Mouse (Mus musculus) gonadal fat pad, adult 2 months (tissue): ENCODE data around the gene Ldhc. TPM values are rescaled to one million over a fixed set of nuclear protein-coding genes. Genes with fewer than 3 reads are reported as not detected.
"Not testable (repeated sequence)": the region's sequence is repeated elsewhere in the genome, so short reads cannot be mapped to it uniquely, and the experiment has no call there.

Experiments
- DNase-seq: peaks from one replicate; pipeline ENCODE4 v3.0.0-alpha.2; 2012; ENCODE audit warnings: low read depth
- polyA plus RNA-seq: library from polyadenylated mRNA; depleted of rRNA; stranded (reverse); fragments of >200 nt; gene quantifications from 2 replicates; pipeline ENCODE4 v1.2.3, GENCODE M21; 2012; rRNA removed

The Ldhc gene
- 3.6 and 10.2 TPM in 2 replicates for polyA plus RNA-seq

DNA sequence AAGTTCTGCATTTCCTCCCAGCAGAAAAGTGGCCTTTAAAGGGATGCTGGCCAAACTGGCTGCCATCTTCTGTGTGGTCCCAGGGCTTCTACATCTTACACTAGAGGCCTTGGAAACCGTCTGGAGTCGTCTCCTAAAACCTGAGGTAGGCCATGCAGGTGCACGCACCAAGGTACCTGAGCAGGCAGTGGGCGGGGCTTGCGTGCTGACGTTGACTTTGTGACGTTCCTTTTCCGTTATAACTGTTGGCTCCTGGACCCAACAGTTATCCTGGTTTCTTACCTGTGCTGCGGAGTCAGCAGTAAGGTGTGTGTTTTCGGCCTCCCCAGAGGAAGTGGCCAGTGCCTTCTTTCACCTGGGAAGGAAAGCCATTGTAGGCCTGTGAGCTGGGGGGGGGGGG lies at the start of gene Ldhc:
Gene Ldhc, plus strand, starts transcription at position 208 of the 400 bp plus-strand sequence.
- DNase-seq: no peak

GRCm38 (mm10) chr7:46814012-46814411 lies 47.0 kb upstream of the Ldhc start:
- no peak for DNase-seq

DNA sequence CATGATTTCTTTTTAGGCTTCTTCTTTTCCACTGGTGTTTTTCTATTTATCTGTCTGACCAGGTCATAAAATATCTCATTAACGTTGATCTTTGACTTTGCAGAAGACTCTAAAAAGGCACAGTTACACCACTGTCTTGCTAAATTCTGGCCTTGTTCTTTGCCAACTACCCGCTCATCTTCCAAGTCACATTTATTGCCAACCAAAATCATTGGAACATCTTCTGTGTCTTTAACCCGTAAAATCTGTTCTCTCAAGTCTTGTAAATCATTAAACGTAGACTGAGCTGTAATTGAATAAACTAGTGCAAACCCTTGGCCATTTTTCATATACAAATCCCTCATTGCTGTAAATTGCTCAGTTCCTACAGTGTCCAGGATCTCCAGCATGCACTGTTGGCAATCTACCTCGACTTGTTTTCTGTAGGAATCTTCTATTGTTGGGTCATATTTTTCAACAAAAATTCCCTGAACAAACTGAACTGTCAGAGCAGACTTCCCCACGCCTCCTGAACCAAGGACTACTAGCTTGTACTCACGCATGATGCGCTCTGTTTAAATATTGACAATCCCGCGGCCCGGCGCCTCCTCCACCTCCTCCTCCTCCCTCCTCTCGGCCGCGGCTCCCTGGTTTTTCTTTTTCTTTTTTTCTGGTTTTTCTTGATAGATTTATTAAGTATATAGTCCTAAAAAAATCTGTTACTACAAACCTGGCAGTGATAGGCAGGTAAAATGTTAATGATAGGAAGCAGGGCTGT lies 39.9 kb upstream of the Ldhc start:
- not testable (repeated sequence) for DNase-seq

- DNase-seq: no peak
These were observed 33.8 kb upstream of the Ldhc start for GRCm38 (mm10) chr7:46827046-46827802.

GRCm38 (mm10) chr7:46827803-46828184 lies 33.2 kb upstream of the Ldhc start:
- DNase-seq: no peak

- no peak for DNase-seq
These were observed 31.1 kb upstream of the Ldhc start for GRCm38 (mm10) chr7:46829911-46830310.

- DNase-seq: no peak
These were observed 30.0 kb upstream of the Ldhc start for GRCm38 (mm10) chr7:46830799-46831590.

- DNase-seq: no peak
These were observed 29.3 kb upstream of the Ldhc start for GRCm38 (mm10) chr7:46831693-46832092.

DNA sequence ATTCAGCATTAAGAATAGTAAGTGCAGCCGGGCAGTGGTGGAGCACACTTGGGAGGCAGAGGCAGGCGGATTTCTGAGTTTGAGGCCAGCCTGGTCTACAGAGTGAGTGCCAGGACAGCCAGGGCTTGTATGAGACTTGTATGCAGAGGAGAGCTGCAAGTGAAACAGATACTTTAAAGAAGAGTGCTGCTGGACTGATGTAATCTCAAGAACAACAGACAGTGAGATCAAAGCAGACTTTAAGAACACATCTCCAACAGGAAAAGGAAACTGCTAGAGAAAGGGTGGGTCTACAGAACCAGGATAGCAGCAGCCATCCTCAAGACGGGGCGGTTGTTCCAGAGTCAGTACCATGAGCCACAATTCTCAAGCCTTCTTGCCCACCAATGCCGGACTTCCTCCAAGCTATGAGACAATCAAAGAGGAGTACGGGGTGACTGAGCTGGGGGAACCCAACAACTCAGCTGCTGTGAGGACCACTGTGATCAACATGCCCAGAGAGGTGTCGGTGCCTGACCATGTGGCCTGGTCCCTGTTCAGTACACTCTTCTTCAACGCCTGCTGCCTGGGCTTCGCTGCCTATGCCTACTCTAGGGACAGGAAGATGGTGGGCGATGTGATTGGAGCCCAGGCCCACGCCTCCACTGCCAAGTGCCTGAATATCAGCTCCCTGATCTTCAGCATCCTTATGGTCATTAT lies 28.7 kb upstream of the Ldhc start:
- DNase-seq: not testable (repeated sequence)

GRCm38 (mm10) chr7:46833266-46833665 lies 27.7 kb upstream of the Ldhc start:
- no peak for DNase-seq

DNA sequence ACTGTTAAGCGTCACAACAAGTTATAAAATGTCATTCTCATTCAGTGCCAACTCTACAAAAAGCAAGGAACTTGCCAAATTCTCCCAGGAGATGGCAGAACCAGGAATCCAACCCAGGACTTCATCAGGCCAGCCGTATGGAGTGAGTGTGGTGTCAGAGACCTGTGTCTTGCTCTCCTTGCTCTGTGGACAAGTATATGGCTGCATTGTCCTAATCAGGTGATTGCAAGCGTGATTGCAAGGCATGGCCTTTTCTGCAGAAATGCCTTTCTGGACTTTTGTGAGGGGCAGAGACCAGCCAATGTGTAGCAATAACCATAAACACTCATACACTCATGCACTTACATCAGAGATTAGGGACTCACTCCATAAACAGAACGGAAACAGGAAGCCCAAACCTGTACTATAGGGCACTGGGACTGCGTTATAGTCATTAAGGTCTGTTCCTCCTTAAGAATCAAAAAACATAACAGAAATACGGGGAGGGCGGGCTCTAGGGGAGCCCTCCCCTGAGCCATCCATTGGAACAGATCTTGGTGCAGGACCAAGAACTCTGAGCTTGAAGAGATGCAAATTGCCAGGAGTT lies 27.2 kb upstream of the Ldhc start:
- DNase-seq: no peak

DNA sequence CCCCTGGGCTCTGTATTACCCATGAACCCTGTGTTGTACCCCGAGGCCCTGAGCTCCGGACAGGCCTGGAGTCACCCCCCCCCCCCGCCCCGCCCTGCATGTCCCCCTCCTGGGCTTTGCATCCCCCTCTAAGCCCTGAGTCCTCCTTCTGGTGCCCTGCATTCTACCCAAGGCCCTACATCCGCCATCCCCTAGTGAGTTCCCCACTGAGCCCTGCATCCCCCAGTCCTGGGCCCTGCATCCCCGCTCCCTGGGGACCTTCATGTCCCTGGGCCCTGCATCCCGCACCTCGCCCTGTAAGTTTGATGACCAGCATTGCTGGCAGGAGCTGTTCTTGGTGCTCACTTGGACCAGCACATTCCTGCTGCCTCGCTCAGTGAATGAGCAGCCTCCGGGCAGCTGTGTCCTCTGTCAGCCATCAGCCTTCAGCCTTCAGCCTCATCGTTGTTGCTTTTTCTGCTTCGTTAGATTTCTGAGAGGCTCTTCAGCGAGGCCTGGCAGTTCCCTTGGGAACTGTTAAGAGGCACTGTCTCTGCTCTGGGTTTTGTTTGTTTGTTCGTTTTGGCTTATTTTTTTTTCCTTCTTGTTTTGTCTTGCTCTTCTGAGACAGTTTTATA lies 25.9 kb upstream of the Ldhc start:
- DNase-seq: no peak

DNA sequence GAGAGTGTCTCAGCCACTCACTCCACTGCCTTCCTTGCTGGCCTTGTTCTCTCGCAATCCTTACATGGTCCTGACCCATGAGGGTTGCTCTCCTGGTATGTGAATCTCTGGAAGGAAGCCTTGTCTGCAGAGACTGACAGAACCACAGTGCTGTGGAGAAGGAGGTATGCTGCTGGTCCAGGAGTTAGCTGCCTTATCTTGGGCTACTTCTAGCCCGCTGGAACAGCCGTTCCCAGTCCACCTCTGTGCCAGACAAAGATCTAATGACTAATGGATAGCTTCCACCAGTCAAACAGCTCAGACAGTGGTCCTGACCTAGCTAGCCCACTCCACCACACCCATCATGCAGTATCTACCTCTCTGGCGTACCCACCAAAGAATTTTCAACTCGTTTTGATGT lies 24.6 kb upstream of the Ldhc start:
- no peak for DNase-seq

GRCm38 (mm10) chr7:46837073-46837472 lies 23.9 kb upstream of the Ldhc start:
- no peak for DNase-seq

DNA sequence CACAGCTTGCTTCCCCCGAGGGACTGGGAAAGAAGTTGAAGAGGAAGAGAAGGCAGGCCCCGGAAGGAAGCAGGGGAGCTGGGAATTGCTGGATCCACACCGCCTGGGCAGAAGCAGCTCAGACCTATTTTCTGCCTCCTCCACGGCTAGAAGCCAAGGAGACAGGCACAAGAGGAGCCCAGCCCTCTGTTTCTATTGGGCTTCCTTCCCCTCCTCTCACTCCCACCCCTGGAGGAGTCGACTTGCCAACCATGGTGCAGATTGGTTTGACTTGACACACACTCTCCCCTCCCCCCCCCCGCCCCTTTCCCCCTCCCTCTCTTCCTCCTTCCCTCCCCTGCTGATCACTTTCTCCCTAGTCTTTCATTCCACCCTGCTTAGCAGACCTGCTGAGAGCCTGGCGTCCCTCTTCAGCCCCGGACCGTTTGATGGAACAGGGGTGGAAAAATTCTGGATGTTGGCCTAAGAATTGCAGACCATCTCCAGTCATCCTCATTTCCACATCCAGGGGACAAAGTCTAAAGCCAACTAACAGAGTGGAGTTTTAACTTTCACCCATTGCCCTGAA lies 22.8 kb upstream of the Ldhc start:
- no peak for DNase-seq

GRCm38 (mm10) chr7:46838891-46839302 lies 22.1 kb upstream of the Ldhc start:
- no peak for DNase-seq

DNA sequence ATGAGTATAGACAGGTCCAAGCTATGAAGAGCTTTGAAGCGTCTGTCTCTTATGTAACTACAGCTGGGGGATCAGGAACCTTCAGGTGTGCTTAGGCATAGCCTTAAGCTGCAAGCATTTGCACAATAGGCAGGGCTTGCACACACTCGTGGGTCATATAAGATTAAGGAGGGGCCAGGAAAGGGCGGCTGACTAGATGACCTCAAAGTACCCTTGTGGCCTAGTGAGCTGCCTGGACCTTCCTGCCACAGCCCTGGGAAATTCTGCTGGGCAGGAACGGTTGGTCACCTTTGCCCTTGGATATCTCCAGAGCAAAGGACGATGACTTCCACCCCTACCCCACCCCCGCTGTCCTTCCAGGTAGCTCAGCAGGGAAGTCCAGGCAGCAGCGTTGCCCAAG lies 21.6 kb upstream of the Ldhc start:
- no peak for DNase-seq

DNA sequence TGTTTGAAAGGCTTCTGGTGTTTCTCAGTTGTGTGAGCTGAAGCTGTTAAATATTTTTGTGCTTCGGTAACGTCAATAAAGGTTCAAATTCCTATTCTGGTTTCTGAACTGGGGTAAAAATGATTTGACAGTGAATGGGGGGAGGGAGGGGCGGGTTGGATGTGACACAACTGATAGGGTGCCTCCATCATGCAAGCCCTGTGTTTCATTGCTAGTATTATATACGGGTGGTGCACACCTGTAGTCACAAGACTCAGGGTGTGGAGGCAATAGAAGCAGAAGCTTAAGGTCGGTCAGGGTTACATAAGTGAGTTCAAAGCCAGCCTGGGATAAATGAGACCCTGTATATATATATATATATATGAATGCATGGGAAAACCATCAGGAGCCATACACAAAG lies 21.1 kb upstream of the Ldhc start:
- no peak for DNase-seq

DNA sequence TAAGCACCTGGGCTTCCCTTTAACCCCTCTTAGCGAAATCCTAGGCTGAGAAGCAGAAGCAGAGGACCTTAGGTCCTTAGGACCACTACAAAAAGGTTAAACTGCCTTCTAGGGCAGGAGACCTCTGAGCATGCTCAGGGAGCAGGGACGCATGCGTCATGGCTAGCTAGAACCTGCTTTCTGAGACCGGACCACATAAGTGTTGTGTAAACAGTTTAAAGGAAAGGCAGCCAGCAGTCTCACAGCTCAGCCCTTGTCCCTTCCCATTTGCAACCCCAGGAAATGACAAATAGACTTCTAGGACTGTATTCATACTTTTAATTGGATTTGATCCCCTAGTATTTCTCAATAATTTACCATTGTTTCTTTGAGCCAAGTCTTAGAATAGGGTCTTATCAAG lies 20.7 kb upstream of the Ldhc start:
- DNase-seq: no peak

DNA sequence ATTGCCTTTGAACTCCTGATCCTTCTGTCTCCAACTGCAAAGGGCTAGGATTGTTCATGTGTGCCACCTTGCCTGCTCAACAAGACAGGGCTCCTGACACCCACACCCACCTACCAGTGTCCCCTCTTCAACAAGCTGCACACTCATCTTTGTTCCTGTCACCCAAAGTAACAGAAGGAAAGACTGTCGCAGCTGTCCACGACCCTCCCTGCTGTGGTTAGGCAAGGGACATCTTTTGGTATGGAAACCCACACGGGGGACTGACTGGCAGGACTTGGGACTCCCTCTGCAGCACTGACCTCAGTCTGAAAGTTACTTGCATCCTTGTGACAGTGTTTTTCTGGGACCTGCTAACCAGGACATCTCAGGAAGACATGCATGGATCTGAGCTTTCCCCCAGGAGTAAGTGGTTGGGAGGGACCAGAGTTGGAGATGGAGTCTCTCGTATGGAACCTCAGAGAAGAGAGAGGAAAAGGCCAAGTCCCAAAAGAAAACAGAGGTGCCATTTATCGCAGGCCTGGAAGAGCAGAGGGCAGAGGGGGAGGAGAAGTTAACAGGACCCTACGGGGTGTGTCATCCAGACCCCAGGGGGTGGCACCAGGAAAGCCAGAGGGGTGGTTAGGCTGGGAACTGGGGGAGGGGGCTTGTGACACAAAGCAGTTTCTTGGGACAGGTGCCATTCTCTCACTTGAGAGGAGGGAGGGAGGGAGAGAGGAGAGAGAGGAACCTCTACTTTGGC lies 20.0 kb upstream of the Ldhc start, which contains the start of gene Ldha:
Gene Ldha, plus strand, starts transcription at position 689 of the 739 bp plus-strand sequence.
- no peak for DNase-seq
